Mouse (Mus musculus) heart, postnatal 4 days (tissue): Measurements from ENCODE around the gene Pms2. TPM values are rescaled to one million over a fixed set of nuclear protein-coding genes. Genes with fewer than 3 reads are reported as not detected.

Source experiments
- DNase-seq: peaks from one replicate; pipeline ENCODE4 v3.0.0; 2021
- total RNA-seq, 2 experiments: library from RNA; stranded (reverse); gene quantifications; 2 replicates each; pipeline ENCODE4 v1.2.3; 2021

Pms2 gene
- total RNA-seq, 2 experiments from 2014 or later: 12.1 to 12.7 TPM

- no peak for DNase-seq
Observed at GRCm38 (mm10) chr5:143933414-143933813, 23.6 kb downstream of the Pms2 start.

GRCm38 (mm10) chr5:143933875-143934274 is 24.1 kb downstream of the Pms2 start:
- DNase-seq: no peak

- no peak for DNase-seq
Observed at GRCm38 (mm10) chr5:143936156-143936555, 26.4 kb downstream of the Pms2 start.

GRCm38 (mm10) chr5:143941588-143941987 is 31.8 kb downstream of the Pms2 start:
- DNase-seq: no peak

- DNase-seq: no peak
Observed at GRCm38 (mm10) chr5:143943231-143944125, 33.7 kb downstream of the Pms2 start.

GRCm38 (mm10) chr5:143948361-143948760 is 38.6 kb downstream of the Pms2 start:
- DNase-seq: no peak

- no peak for DNase-seq
Observed at GRCm38 (mm10) chr5:143950016-143950415, 40.3 kb downstream of the Pms2 start.

- DNase-seq: no peak
Observed at GRCm38 (mm10) chr5:143957101-143957500, 47.3 kb downstream of the Pms2 start.

GRCm38 (mm10) chr5:143959551-143959950 is 49.8 kb downstream of the Pms2 start:
- DNase-seq: no peak

GRCm38 (mm10) chr5:143961176-143961575 is 51.4 kb downstream of the Pms2 start:
- DNase-seq: no peak

- no peak for DNase-seq
Observed at GRCm38 (mm10) chr5:143965586-143966345, 56.0 kb downstream of the Pms2 start.

GRCm38 (mm10) chr5:143966671-143967070 is 56.9 kb downstream of the Pms2 start:
- DNase-seq: no peak

- no peak for DNase-seq
Observed at GRCm38 (mm10) chr5:143972628-143973027, 62.9 kb downstream of the Pms2 start.

GRCm38 (mm10) chr5:143974931-143975630 is 65.3 kb downstream of the Pms2 start:
- DNase-seq: peak; percentile 71

GRCm38 (mm10) chr5:143975631-143975933 is 65.8 kb downstream of the Pms2 start:
- DNase-seq: no peak

- DNase-seq: no peak
Observed at GRCm38 (mm10) chr5:143976232-143976631, 66.5 kb downstream of the Pms2 start.

- DNase-seq: no peak
Observed at GRCm38 (mm10) chr5:143976726-143977431, 67.1 kb downstream of the Pms2 start.

- DNase-seq: no peak
Observed at GRCm38 (mm10) chr5:143980858-143981257, 71.1 kb downstream of the Pms2 start.

GRCm38 (mm10) chr5:143982361-143982760 is 72.6 kb downstream of the Pms2 start:
- DNase-seq: no peak
